Mouse (Mus musculus) midbrain, postnatal 0 days (tissue): ENCODE results near the gene Pik3r1. TPM values are rescaled to one million over a fixed set of nuclear protein-coding genes. Genes with fewer than 3 reads are reported as not detected.
A peak's percentile ranks its signal among the peaks of the same experiment; 100 is the strongest.

ENCODE experiments used
- ATAC-seq: fragments of 200-750 bp; cut with Nextera tagmentation; 2 replicates; pipeline ENCODE4 v1.8.0; 2017; ENCODE audit warnings: moderate number of reproducible peaks, mild to moderate bottlenecking, moderate TSS enrichment, moderate library complexity; ENCODE audit not compliant: low FRiP score
- DNase-seq: peaks from one replicate; pipeline ENCODE4 v3.0.0-alpha.2; 2015; ENCODE audit warnings: low spot score
- H3K27ac ChIP-seq: fragments of 300-500 bp; sonication (generic); 2 replicates; pipeline ENCODE4 v1.5.1; 2014; ENCODE audit warnings: low read depth, mild to moderate bottlenecking, low read length, mixed read lengths
- H3K27me3 ChIP-seq: fragments of 300-500 bp; sonication (generic); 2 replicates; pipeline ENCODE4 v1.6.1; 2014; ENCODE audit warnings: low read length, control low read depth, mixed read lengths; ENCODE audit not compliant: insufficient read depth
- H3K36me3 ChIP-seq: fragments of 300-500 bp; sonication (generic); 2 replicates; pipeline ENCODE4 v1.6.1; 2014; ENCODE audit warnings: low read length, control low read depth, mixed read lengths; ENCODE audit not compliant: insufficient read depth
- H3K4me1 ChIP-seq: fragments of 300-500 bp; sonication (generic); 2 replicates; pipeline ENCODE4 v1.6.1; 2014; ENCODE audit warnings: mild to moderate bottlenecking, control low read depth, antibody characterized with exemption, low read length, mixed read lengths; ENCODE audit not compliant: insufficient read depth
- H3K4me2 ChIP-seq: fragments of 300-500 bp; sonication (generic); 2 replicates; pipeline ENCODE4 v1.6.1; 2014; ENCODE audit warnings: low read depth, mild to moderate bottlenecking, low read length, mixed read lengths; ENCODE audit not compliant: poor library complexity, severe bottlenecking
- H3K4me3 ChIP-seq: fragments of 300-500 bp; sonication (generic); 2 replicates; pipeline ENCODE4 v1.5.1; 2014; ENCODE audit warnings: low read depth, mild to moderate bottlenecking, low read length, moderate library complexity
- H3K9ac ChIP-seq: fragments of 300-500 bp; sonication (generic); replicated peaks from 2 replicates; pipeline ENCODE4 v1.6.1; 2014; ENCODE audit warnings: mild to moderate bottlenecking, low read length, moderate library complexity, mixed read lengths; ENCODE audit not compliant: poor library complexity, severe bottlenecking
- H3K9me3 ChIP-seq: fragments of 300-500 bp; sonication (generic); 2 replicates; pipeline ENCODE4 v1.6.1; 2016; ENCODE audit warnings: low read length, control low read depth
- CTCF ChIP-seq: IDR thresholded peaks from 2 replicates; pipeline ENCODE4 v1.5.1; 2016; ENCODE audit warnings: antibody characterized with exemption, mild to moderate bottlenecking
- WGBS: fragments of 180-500 bp; shearing (Covaris S2); extraction: QIAGEN DNeasy Blood & Tissue Kit; methylation state at CpG from one replicate; pipeline ENCODE4 v1.1.7; 2014; 5-methylcytosine and 5-hydroxymethylcytosine counted together
- polyA plus RNA-seq: library from polyadenylated mRNA; unstranded; fragments of >200 nt; fragmentation: Nextera tagmentation; extraction: Ambion mirVana; gene quantifications from 2 replicates; pipeline ENCODE4 v1.2.1, GENCODE M21; 2015
- total RNA-seq: library from RNA; depleted of rRNA; stranded (reverse); fragments of >200 nt; gene quantifications from 2 replicates; pipeline ENCODE4 v1.2.3, GENCODE M21; 2014

Pik3r1 gene
- total and polyA plus RNA-seq, 2 experiments from 2014 or later: 54.4 to 99.2 TPM

- no peak overlapping the region for H3K9ac ChIP-seq
- no peaks in the 10 kb centered on the region for H3K27me3 ChIP-seq
- DNase-seq: no peak
- no peak for ATAC-seq
- 85% methylated on average over 3 of the region's 3 CpGs for WGBS
- no peak overlapping the region for H3K27ac ChIP-seq
- TF ChIP-seq CTCF: no peak
- no peak overlapping the region for H3K4me3 ChIP-seq
- H3K4me1 ChIP-seq: no peaks in the 10 kb centered on the region; the same call in 1 of the 2 replicates
- no peak overlapping the region for H3K4me2 ChIP-seq
- H3K9me3 ChIP-seq: no peaks in the 10 kb centered on the region
- H3K36me3 ChIP-seq: no peaks in the 10 kb centered on the region
These were observed 41.8 kb upstream of the Pik3r1 start for GRCm38 (mm10) chr13:101809796-101810195.

GRCm38 (mm10) chr13:101805559-101806091 lies 37.6 kb upstream of the Pik3r1 start:
- Histone ChIP-seq H3K27me3 (no peaks in the 10 kb centered on the region), H3K4me3 (no peak overlapping the region), H3K4me2 (no peak overlapping the region), H3K4me1 (0 out of 2 replicates have a peak, but pooled peaks cover 2% of the 10 kb centered on the region), H3K36me3 (no peaks in the 10 kb centered on the region), H3K9ac (no peak overlapping the region), H3K9me3 (no peaks in the 10 kb centered on the region), H3K27ac (no peak overlapping the region)
- ATAC-seq (no peak), DNase-seq (no peak)
- WGBS: 88% methylated on average over 3 of the region's 3 CpGs
- TF ChIP-seq CTCF: no peak

GRCm38 (mm10) chr13:101801372-101802186 lies 33.6 kb upstream of the Pik3r1 start:
- no peaks in the 10 kb centered on the region for H3K27me3 ChIP-seq
- H3K4me1 ChIP-seq: 0 out of 2 replicates have a peak, but pooled peaks cover 2% of the 10 kb centered on the region
- peak overlapping the region; percentile 67 for H3K9ac ChIP-seq
- H3K27ac ChIP-seq: peak overlapping the region; percentile 73
- DNase-seq (peak; percentile 90), ATAC-seq (peak; percentile 94)
- H3K4me2 ChIP-seq: peak overlapping the region; percentile 78
- no peak for TF ChIP-seq CTCF
- H3K36me3 ChIP-seq: no peaks in the 10 kb centered on the region
- 1% methylated on average over 23 of the region's 41 CpGs for WGBS
- peak overlapping the region; percentile 39 for H3K4me3 ChIP-seq
- no peaks in the 10 kb centered on the region for H3K9me3 ChIP-seq

- Histone ChIP-seq H3K9ac (peak overlapping the region; percentile 67), H3K9me3 (no peaks in the 10 kb centered on the region), H3K36me3 (no peaks in the 10 kb centered on the region), H3K4me1 (0 out of 2 replicates have a peak, but pooled peaks cover 2% of the 10 kb centered on the region), H3K4me3 (peak overlapping the region; percentile 39), H3K27me3 (no peaks in the 10 kb centered on the region), H3K27ac (peak overlapping the region; percentile 73), H3K4me2 (peak overlapping the region; percentile 78)
- WGBS: 16% methylated on average over 10 of the region's 10 CpGs
- no peak for DNase-seq
- TF ChIP-seq CTCF: no peak
- peak; percentile 57; the same call in 1 of the 2 replicates for ATAC-seq
These were observed 32.9 kb upstream of the Pik3r1 start for GRCm38 (mm10) chr13:101800833-101801371.

- H3K4me3 ChIP-seq: no peak overlapping the region
- 0 out of 2 replicates have a peak, but pooled peaks cover 2% of the 10 kb centered on the region for H3K4me1 ChIP-seq
- no peak overlapping the region for H3K9ac ChIP-seq
- TF ChIP-seq CTCF: no peak
- H3K4me2 ChIP-seq: no peak overlapping the region; the same call in 1 of the 2 replicates
- no peaks in the 10 kb centered on the region for H3K36me3 ChIP-seq
- 63% methylated on average over 13 of the region's 13 CpGs for WGBS
- H3K27ac ChIP-seq: no peak overlapping the region
- no peak for ATAC-seq
- DNase-seq: no peak
- H3K9me3 ChIP-seq: no peaks in the 10 kb centered on the region
- H3K27me3 ChIP-seq: no peaks in the 10 kb centered on the region
These were observed 32.1 kb upstream of the Pik3r1 start for GRCm38 (mm10) chr13:101800021-101800596.
